Mouse (Mus musculus) olfactory bulb, adult 2 months (tissue): ENCODE measurements at regions not wholly inside any gene's neighbourhood (a gene's known extent, or its start where the extent isn't known, plus 50 kb on each side); places are given as distances from the start of the nearest gene placed in this dataset.

ENCODE experiments used
- CTCF ChIP-seq: fragments of 200-500 bp; IDR thresholded peaks from 2 replicates; pipeline ENCODE4 v1.5.1; 2012; ENCODE audit warnings: low read depth, mild to moderate bottlenecking, low read length, moderate library complexity; ENCODE audit not compliant: insufficient read depth
- POLR2A ChIP-seq: fragments of 200-500 bp; IDR thresholded peaks from 2 replicates; pipeline ENCODE4 v1.6.1; 2012; ENCODE audit warnings: mild to moderate bottlenecking, low read depth, low read length, moderate library complexity; ENCODE audit not compliant: insufficient read depth

DNA sequence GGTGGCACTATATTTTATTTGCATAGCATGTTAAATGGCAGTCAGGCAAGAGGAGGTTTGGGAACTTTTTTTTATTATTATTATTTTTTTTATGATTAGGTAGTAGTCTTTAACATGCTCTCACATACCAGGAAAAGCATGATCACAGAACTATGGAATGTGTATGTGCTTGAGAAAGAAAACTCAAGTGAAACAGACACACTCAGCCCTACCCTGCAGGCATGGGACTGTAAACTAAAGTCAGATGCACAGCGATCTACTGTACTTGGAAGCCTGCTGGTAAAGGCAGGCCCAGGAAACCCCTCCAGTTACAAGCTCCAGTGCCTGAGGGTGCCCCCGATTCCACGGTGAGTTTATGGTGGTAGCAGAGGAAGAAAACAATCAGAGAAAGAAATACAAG is 243.6 kb downstream of the Sp3 start:
- TF ChIP-seq CTCF, result no peak
- no peak for TF ChIP-seq POLR2A
